Mouse (Mus musculus) heart, embryonic 14.5 days (tissue): ENCODE results near the gene Gzmb. TPM values are rescaled to one million over a fixed set of nuclear protein-coding genes. Genes with fewer than 3 reads are reported as not detected.

Source experiments
- ATAC-seq: fragments of 200-750 bp; cut with Nextera tagmentation; 2 replicates; pipeline ENCODE4 v1.8.0; 2017; ENCODE audit warnings: low read depth, moderate TSS enrichment; ENCODE audit not compliant: insufficient number of reproducible peaks, insufficient read depth, low FRiP score
- H3K27ac ChIP-seq, 2 experiments: fragments of 200-500 bp in 1 of 2; fragments of 300-500 bp in 1 of 2; sonication (generic) in 1 of 2; replicated peaks in 1 of 2; 2 replicates each; pipeline ENCODE4 v1.5.1; 2012 to 2014; ENCODE audit warnings: low read depth in 2 of 2, low read length in 2 of 2, control low read depth in 1 of 2, mild to moderate bottlenecking in 1 of 2, mixed read lengths in 1 of 2; ENCODE audit not compliant: control insufficient read depth in 1 of 2, insufficient read depth in 1 of 2
- H3K27me3 ChIP-seq: fragments of 300-500 bp; sonication (generic); 2 replicates; pipeline ENCODE4 v1.6.1; 2014; ENCODE audit warnings: mild to moderate bottlenecking, low read length, control low read depth; ENCODE audit not compliant: control insufficient read depth, insufficient read depth
- H3K36me3 ChIP-seq: fragments of 300-500 bp; sonication (generic); 2 replicates; pipeline ENCODE4 v1.6.1; 2014; ENCODE audit warnings: mild to moderate bottlenecking, control low read depth, low read length, mixed read lengths; ENCODE audit not compliant: control insufficient read depth, insufficient read depth
- H3K4me1 ChIP-seq, 2 experiments: fragments of 200-500 bp in 1 of 2; fragments of 300-500 bp in 1 of 2; sonication (generic) in 1 of 2; 2 replicates each; pipeline ENCODE4 v1.6.1; 2012 to 2014; ENCODE audit warnings: low read length in 2 of 2, control low read depth in 1 of 2, mixed read lengths in 1 of 2; ENCODE audit not compliant: control insufficient read depth in 2 of 2, insufficient read depth in 2 of 2
- H3K4me2 ChIP-seq: fragments of 300-500 bp; sonication (generic); 2 replicates; pipeline ENCODE4 v1.6.1; 2014; ENCODE audit warnings: mild to moderate bottlenecking, low read length
- H3K4me3 ChIP-seq, 2 experiments: fragments of 200-500 bp in 1 of 2; fragments of 300-500 bp in 1 of 2; sonication (generic) in 1 of 2; 2 replicates each; pipeline ENCODE4 v1.5.1; 2012 to 2014; ENCODE audit warnings: low read length in 2 of 2, mild to moderate bottlenecking in 2 of 2, control low read depth in 1 of 2, low read depth in 1 of 2, moderate library complexity in 1 of 2; ENCODE audit not compliant: control insufficient read depth in 1 of 2, insufficient read depth in 1 of 2
- H3K9ac ChIP-seq: fragments of 300-500 bp; sonication (generic); 2 replicates; pipeline ENCODE4 v1.6.1; 2014; ENCODE audit warnings: mild to moderate bottlenecking, low read length
- H3K9me3 ChIP-seq: fragments of 300-500 bp; sonication (generic); 2 replicates; pipeline ENCODE4 v1.6.1; 2016; ENCODE audit warnings: low read length, control low read depth; ENCODE audit not compliant: control insufficient read depth
- WGBS: fragments of 180-500 bp; shearing (Covaris S2); extraction: QIAGEN DNeasy Blood & Tissue Kit; methylation state at CpG from one replicate; pipeline ENCODE4 v1.1.7; 2014; 5-methylcytosine and 5-hydroxymethylcytosine counted together
- polyA plus RNA-seq: library from polyadenylated mRNA; unstranded; fragments of >200 nt; fragmentation: Nextera tagmentation; extraction: Ambion mirVana; gene quantifications from 2 replicates; pipeline ENCODE4 v1.2.1, GENCODE M21; 2014

Gzmb gene
- polyA plus RNA-seq, 1 experiment from 2014 or later = not detected

DNA sequence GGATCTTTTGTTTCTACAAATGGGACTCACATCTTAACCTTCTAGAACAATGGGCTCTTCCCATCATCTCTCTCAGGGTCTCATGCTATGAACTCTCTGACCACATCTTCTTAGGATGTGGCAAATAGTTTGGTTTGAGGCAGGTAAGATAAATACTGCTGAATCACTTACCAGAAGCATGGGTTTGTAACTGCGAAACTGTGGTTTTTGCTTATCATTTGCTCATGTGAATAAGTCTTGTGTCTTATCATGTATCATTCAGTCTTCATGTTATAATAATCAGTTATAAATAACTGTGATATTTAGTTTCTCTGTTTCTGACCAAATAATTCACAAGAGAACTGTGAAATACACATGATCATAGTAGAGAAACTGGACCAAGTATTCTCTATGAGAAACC, 4.0 kb upstream of the Gzmb start:
- Histone ChIP-seq H3K27me3 (no peaks in the 10 kb centered on the region), H3K9me3 (no peaks in the 10 kb centered on the region), H3K4me2 (no peak overlapping the region), H3K4me3 (no peak overlapping the region), H3K36me3 (no peaks in the 10 kb centered on the region), H3K4me1 (no peaks in the 10 kb centered on the region), H3K9ac (no peak overlapping the region), H3K27ac (no peak overlapping the region)
- WGBS = 82% methylated on average over 1 of the region's 1 CpGs
- no peak for ATAC-seq

DNA sequence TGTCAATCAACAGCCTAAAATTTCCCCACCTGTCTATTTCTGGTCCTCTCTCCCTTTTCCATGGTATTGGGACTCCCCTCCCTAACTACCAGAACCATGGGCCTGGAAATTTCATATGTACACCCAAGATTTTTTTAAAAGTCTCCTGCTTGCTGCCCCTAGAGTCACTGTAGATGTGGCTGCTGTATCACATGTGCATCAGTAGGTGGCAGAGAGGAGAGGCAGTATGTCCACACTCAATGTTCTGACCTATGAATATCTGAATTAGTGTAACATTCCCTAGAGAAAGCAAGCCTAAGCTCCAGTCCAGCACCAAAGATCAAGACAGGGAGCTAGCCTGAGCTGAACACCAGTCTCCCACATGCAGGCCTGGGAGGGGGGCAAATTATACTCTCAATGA, 21.7 kb downstream of the Gzmb start:
- ATAC-seq = no peak
- H3K9ac ChIP-seq = no peak overlapping the region

DNA sequence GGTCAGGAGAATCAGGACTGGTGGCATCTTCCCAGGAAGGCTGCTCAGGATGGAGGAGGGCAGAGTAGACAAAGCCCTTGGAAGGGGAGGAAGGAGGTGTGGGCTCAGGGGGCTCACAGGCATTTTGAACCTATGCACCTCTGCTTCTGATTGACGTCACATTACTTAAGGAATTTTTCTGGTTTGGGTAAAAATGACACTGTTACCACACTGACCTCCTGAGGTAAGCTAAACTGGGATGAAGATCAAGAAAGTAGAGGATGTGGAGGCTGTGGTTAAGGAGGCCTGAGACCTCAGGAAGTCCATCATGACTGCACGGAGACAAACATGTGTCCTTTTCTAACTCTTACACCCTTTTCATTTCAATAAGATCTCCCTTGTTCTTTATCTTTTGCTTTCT, 27.5 kb downstream of the Gzmb start, which contains the start of gene Gzmc:
Gene Gzmc, minus strand, starts transcription at position 101 of the 400 bp plus-strand sequence.
- no peaks in the 10 kb centered on the region for H3K27me3 ChIP-seq
- WGBS = 73% methylated on average over 2 of the region's 2 CpGs
- no peak within 1 kb of the TSS for H3K4me3 ChIP-seq
- H3K4me1 ChIP-seq = no peaks in the 10 kb centered on the region
- no peak for ATAC-seq
- no peak within 1 kb of the TSS for H3K4me2 ChIP-seq
- H3K9ac ChIP-seq = no peak within 1 kb of the TSS
- H3K27ac ChIP-seq = no peak within 1 kb of the TSS
- H3K9me3 ChIP-seq = no peaks in the 10 kb centered on the region
- no peaks in the 10 kb centered on the region for H3K36me3 ChIP-seq

More for the DNA sequence above, 21.7 kb downstream of the Gzmb start:
- H3K9me3 ChIP-seq = no peaks in the 10 kb centered on the region
- H3K4me3 ChIP-seq = no peak overlapping the region
- no peak overlapping the region for H3K27ac ChIP-seq
- no peaks in the 10 kb centered on the region for H3K27me3 ChIP-seq
- no peaks in the 10 kb centered on the region for H3K36me3 ChIP-seq
- no peak overlapping the region for H3K4me2 ChIP-seq
- no peaks in the 10 kb centered on the region for H3K4me1 ChIP-seq

DNA sequence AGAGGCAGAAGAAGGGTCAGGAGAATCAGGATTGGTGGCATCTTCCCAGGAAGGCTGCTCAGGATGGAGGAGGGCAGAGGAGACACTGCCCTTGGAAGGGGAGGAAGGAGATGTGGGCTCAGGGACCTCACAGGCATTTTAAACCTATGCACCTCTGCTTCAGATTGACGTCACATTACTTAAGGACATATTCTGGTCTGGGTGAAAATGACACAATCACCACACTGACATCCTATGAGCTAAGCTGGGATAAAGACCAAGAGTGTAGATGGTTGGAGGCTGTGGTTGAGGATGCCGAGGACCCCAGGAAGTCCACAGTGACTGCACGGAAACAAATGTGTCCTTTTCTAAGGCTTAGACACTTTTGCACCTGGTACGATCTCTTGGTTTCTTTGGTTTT, 50.7 kb downstream of the Gzmb start, which contains the start of gene Gzmf:
Gene Gzmf, minus strand, starts transcription at position 101 of the 400 bp plus-strand sequence.
- no peak for ATAC-seq
- Histone ChIP-seq H3K27ac (no peak within 1 kb of the TSS), H3K9ac (no peak within 1 kb of the TSS), H3K4me3 (no peak within 1 kb of the TSS), H3K36me3 (no peaks in the 10 kb centered on the region), H3K27me3 (no peaks in the 10 kb centered on the region), H3K9me3 (no peaks in the 10 kb centered on the region), H3K4me1 (no peaks in the 10 kb centered on the region), H3K4me2 (no peak within 1 kb of the TSS)
- 86% methylated on average over 4 of the region's 4 CpGs for WGBS

Other genes with a start within 250 kb of the Gzmb start
- not detected in 2 replicates for gene Mcpt1, start 244.3 kb downstream of the Gzmb start, polyA plus RNA-seq
- gene Mcpt9, start 231.8 kb downstream of the Gzmb start, polyA plus RNA-seq = not detected in 2 replicates
- gene Mcpt2, start 220.2 kb downstream of the Gzmb start, polyA plus RNA-seq = not detected in 2 replicates
- gene Mcpt4, start 199.9 kb downstream of the Gzmb start, polyA plus RNA-seq = 0.49 and 0.90 TPM in 2 replicates
- 0.42 and 0.50 TPM in 2 replicates for gene Mcpt8, start 177.0 kb downstream of the Gzmb start, polyA plus RNA-seq
- 0.40 and 0.41 TPM in 2 replicates for gene Ctsg, start 159.7 kb downstream of the Gzmb start, polyA plus RNA-seq
- not detected in 2 replicates for gene Gzme, start 141.6 kb downstream of the Gzmb start, polyA plus RNA-seq
- gene Gzmd, start 129.7 kb downstream of the Gzmb start, polyA plus RNA-seq = not detected in 2 replicates
- not detected in 2 replicates for gene Gzmg, start 102.7 kb downstream of the Gzmb start, polyA plus RNA-seq
- not detected in 2 replicates for gene Gzmn, start 87.7 kb downstream of the Gzmb start, polyA plus RNA-seq
- not detected in 2 replicates for gene Gzmf, start 50.8 kb downstream of the Gzmb start, polyA plus RNA-seq
- gene Gzmc, start 27.6 kb downstream of the Gzmb start, polyA plus RNA-seq = not detected in 2 replicates
- gene Atp12a, start 102.8 kb upstream of the Gzmb start, polyA plus RNA-seq = not detected in 2 replicates
- 3.6 and 3.7 TPM in 2 replicates for gene Rnf17, start 140.3 kb upstream of the Gzmb start, polyA plus RNA-seq